Mouse (Mus musculus): ENCODE measurements around the gene Sertad1. TPM values are rescaled to one million over a fixed set of nuclear protein-coding genes. Genes with fewer than 3 reads are reported as not detected.

The Sertad1 gene
- polyA plus RNA-seq, 1 experiment from 2014 or later: 40.1 TPM

GRCm38 (mm10) chr7:27530937-27531336 is 44.2 kb downstream of the Sertad1 start:
- Histone ChIP-seq H3K9me3 (no peaks in the 10 kb centered on the region), H3K4me1 (0 out of 2 replicates have a peak, but pooled peaks cover 4% of the 10 kb centered on the region), H3K27me3 (no peaks in the 10 kb centered on the region), H3K9ac (no peak overlapping the region), H3K36me3 (peaks cover 66% of the 10 kb centered on the region), H3K4me2 (no peak overlapping the region), H3K27ac (no peak overlapping the region), H3K4me3 (no peak overlapping the region)
- no peak for ATAC-seq (ENCODE audit: insufficient number of reproducible peaks, insufficient read depth, low FRiP score, low TSS enrichment, low read depth)
- WGBS: 77% methylated on average over 3 of the region's 3 CpGs

GRCm38 (mm10) chr7:27531707-27532106 is 45.0 kb downstream of the Sertad1 start:
- Histone ChIP-seq H3K27ac (no peak overlapping the region), H3K27me3 (no peaks in the 10 kb centered on the region), H3K9ac (no peak overlapping the region), H3K4me2 (no peak overlapping the region), H3K4me3 (no peak overlapping the region), H3K9me3 (no peaks in the 10 kb centered on the region), H3K36me3 (peaks cover 74% of the 10 kb centered on the region), H3K4me1 (no peaks in the 10 kb centered on the region)
- 89% methylated on average over 10 of the region's 10 CpGs for WGBS
- ATAC-seq (ENCODE audit: insufficient number of reproducible peaks, insufficient read depth, low FRiP score, low TSS enrichment, low read depth): no peak

- 91% methylated on average over 9 of the region's 9 CpGs for WGBS
- Histone ChIP-seq H3K36me3 (peaks cover 81% of the 10 kb centered on the region), H3K4me1 (no peaks in the 10 kb centered on the region), H3K9me3 (no peaks in the 10 kb centered on the region), H3K4me3 (no peak overlapping the region), H3K4me2 (no peak overlapping the region), H3K27ac (no peak overlapping the region), H3K9ac (no peak overlapping the region), H3K27me3 (no peaks in the 10 kb centered on the region)
- ATAC-seq (ENCODE audit: insufficient number of reproducible peaks, insufficient read depth, low FRiP score, low TSS enrichment, low read depth): no peak
These were observed 45.9 kb downstream of the Sertad1 start for GRCm38 (mm10) chr7:27532480-27533050.

- Histone ChIP-seq H3K27ac (no peak overlapping the region), H3K4me2 (no peak overlapping the region), H3K36me3 (peaks cover 89% of the 10 kb centered on the region), H3K9me3 (no peaks in the 10 kb centered on the region), H3K4me3 (no peak overlapping the region), H3K9ac (no peak overlapping the region), H3K4me1 (0 out of 2 replicates have a peak, but pooled peaks cover under 1% of the 10 kb centered on the region), H3K27me3 (no peaks in the 10 kb centered on the region)
- 80% methylated on average over 2 of the region's 2 CpGs for WGBS
- ATAC-seq (ENCODE audit: insufficient number of reproducible peaks, insufficient read depth, low FRiP score, low TSS enrichment, low read depth): no peak
These were observed 48.7 kb downstream of the Sertad1 start for GRCm38 (mm10) chr7:27535386-27535785.

- Histone ChIP-seq H3K4me3 (no peak overlapping the region), H3K9me3 (no peaks in the 10 kb centered on the region), H3K4me1 (peaks cover 10% of the 10 kb centered on the region), H3K36me3 (peaks cover 87% of the 10 kb centered on the region), H3K4me2 (no peak overlapping the region), H3K27ac (no peak overlapping the region), H3K27me3 (no peaks in the 10 kb centered on the region), H3K9ac (no peak overlapping the region)
- 88% methylated on average over 6 of the region's 6 CpGs for WGBS
- ATAC-seq (ENCODE audit: insufficient number of reproducible peaks, insufficient read depth, low FRiP score, low TSS enrichment, low read depth): no peak
These were observed 49.9 kb downstream of the Sertad1 start for GRCm38 (mm10) chr7:27536618-27537017.

- H3K4me3 ChIP-seq: no peak overlapping the region
- 86% methylated on average over 8 of the region's 8 CpGs for WGBS
- H3K4me2 ChIP-seq: no peak overlapping the region
- no peak overlapping the region for H3K27ac ChIP-seq
- H3K27me3 ChIP-seq: no peaks in the 10 kb centered on the region
- peaks cover 18% of the 10 kb centered on the region for H3K4me1 ChIP-seq
- ATAC-seq (ENCODE audit: insufficient number of reproducible peaks, insufficient read depth, low FRiP score, low TSS enrichment, low read depth): no peak
- H3K36me3 ChIP-seq: peaks cover 74% of the 10 kb centered on the region
- H3K9ac ChIP-seq: no peak overlapping the region
- no peaks in the 10 kb centered on the region for H3K9me3 ChIP-seq
These were observed 51.3 kb downstream of the Sertad1 start for GRCm38 (mm10) chr7:27537998-27538397.

- WGBS: 90% methylated on average over 2 of the region's 2 CpGs
- Histone ChIP-seq H3K4me1 (peaks cover 18% of the 10 kb centered on the region), H3K9me3 (no peaks in the 10 kb centered on the region), H3K4me3 (no peak overlapping the region), H3K27me3 (no peaks in the 10 kb centered on the region), H3K36me3 (peaks cover 66% of the 10 kb centered on the region), H3K27ac (no peak overlapping the region), H3K4me2 (no peak overlapping the region), H3K9ac (no peak overlapping the region; the same call in 1 of the 2 replicates)
- no peak for ATAC-seq (ENCODE audit: insufficient number of reproducible peaks, insufficient read depth, low FRiP score, low TSS enrichment, low read depth)
These were observed 52.1 kb downstream of the Sertad1 start for GRCm38 (mm10) chr7:27538797-27539196.

Other genes with a start within 250 kb of the Sertad1 start
- 33.8 and 35.7 TPM in 2 replicates for gene Numbl, start 228.5 kb upstream of the Sertad1 start, polyA plus RNA-seq (2015; fragmentation: Nextera tagmentation; extraction: Ambion mirVana)
- gene Ltbp4, start 149.2 kb upstream of the Sertad1 start, polyA plus RNA-seq (2015; fragmentation: Nextera tagmentation; extraction: Ambion mirVana): 32.0 and 40.3 TPM in 2 replicates
- gene Shkbp1, start 130.9 kb upstream of the Sertad1 start, polyA plus RNA-seq (2015; fragmentation: Nextera tagmentation; extraction: Ambion mirVana): 61.5 and 70.6 TPM in 2 replicates
- not detected in 2 replicates for gene Gm20479, start 129.5 kb upstream of the Sertad1 start, polyA plus RNA-seq (2015; fragmentation: Nextera tagmentation; extraction: Ambion mirVana)
- 0.56 and 0.73 TPM in 2 replicates for gene Sptbn4, start 39.2 kb upstream of the Sertad1 start, polyA plus RNA-seq (2015; fragmentation: Nextera tagmentation; extraction: Ambion mirVana)
- gene Blvrb, start 38.9 kb upstream of the Sertad1 start, polyA plus RNA-seq (2015; fragmentation: Nextera tagmentation; extraction: Ambion mirVana): 46.1 and 52.9 TPM in 2 replicates
- 33.6 and 38.2 TPM in 2 replicates for gene Sertad3, start 13.1 kb upstream of the Sertad1 start, polyA plus RNA-seq (2015; fragmentation: Nextera tagmentation; extraction: Ambion mirVana)
- gene Prx, start 12.4 kb downstream of the Sertad1 start, polyA plus RNA-seq (2015; fragmentation: Nextera tagmentation; extraction: Ambion mirVana): 5.8 and 6.3 TPM in 2 replicates
- gene Hipk4, start 36.4 kb downstream of the Sertad1 start, polyA plus RNA-seq (2015; fragmentation: Nextera tagmentation; extraction: Ambion mirVana): 0.92 and 1.1 TPM in 2 replicates
- gene Pld3, start 66.3 kb downstream of the Sertad1 start, polyA plus RNA-seq (2015; fragmentation: Nextera tagmentation; extraction: Ambion mirVana): 76.5 and 81.8 TPM in 2 replicates
- gene 2310022A10Rik, start 66.3 kb downstream of the Sertad1 start, polyA plus RNA-seq (2015; fragmentation: Nextera tagmentation; extraction: Ambion mirVana): 31.3 and 32.8 TPM in 2 replicates
- gene Akt2, start 104.6 kb downstream of the Sertad1 start, polyA plus RNA-seq (2015; fragmentation: Nextera tagmentation; extraction: Ambion mirVana): 103 and 106 TPM in 2 replicates
- 1.1 TPM in 2 replicates for gene Ttc9b, start 167.0 kb downstream of the Sertad1 start, polyA plus RNA-seq (2015; fragmentation: Nextera tagmentation; extraction: Ambion mirVana)
- gene Map3k10, start 187.7 kb downstream of the Sertad1 start, polyA plus RNA-seq (2015; fragmentation: Nextera tagmentation; extraction: Ambion mirVana): 9.3 and 13.0 TPM in 2 replicates
- 5.3 TPM in 2 replicates for gene Zfp607b, start 202.4 kb downstream of the Sertad1 start, polyA plus RNA-seq (2015; fragmentation: Nextera tagmentation; extraction: Ambion mirVana)
- gene Zfp60, start 244.5 kb downstream of the Sertad1 start, polyA plus RNA-seq (2015; fragmentation: Nextera tagmentation; extraction: Ambion mirVana): 47.9 and 49.9 TPM in 2 replicates

All from embryonic facial prominence, embryonic 13.5 days (tissue).